Mouse (Mus musculus) inflammation-experienced regulatory T-cells, adult 6 months (primary cell): ENCODE measurements around the gene Krt83. TPM values are rescaled to one million over a fixed set of nuclear protein-coding genes. Genes with fewer than 3 reads are reported as not detected.
A peak's percentile ranks its signal among the peaks of the same experiment; 100 is the strongest.

Source experiments
- ATAC-seq: one replicate; pipeline ENCODE4 v1.8.0; 2017
- polyA plus RNA-seq, 3 experiments: library from polyadenylated mRNA; unstranded; fragments of 100-300 nt; shearing (Covaris generic); gene quantifications; one replicate each; pipeline ENCODE4 v1.2.1; 2017

The Krt83 gene
- polyA plus RNA-seq, 3 experiments from 2014 or later = 5.2 to 26.1 (median 13.0) TPM

GRCm38 (mm10) chr15:101472952-101473528 lies 18.3 kb downstream of the Krt83 start, which contains the start of gene Krt86:
TSS of gene Krt86 (plus strand) at chr15:101473478.
- no peak for ATAC-seq

DNA sequence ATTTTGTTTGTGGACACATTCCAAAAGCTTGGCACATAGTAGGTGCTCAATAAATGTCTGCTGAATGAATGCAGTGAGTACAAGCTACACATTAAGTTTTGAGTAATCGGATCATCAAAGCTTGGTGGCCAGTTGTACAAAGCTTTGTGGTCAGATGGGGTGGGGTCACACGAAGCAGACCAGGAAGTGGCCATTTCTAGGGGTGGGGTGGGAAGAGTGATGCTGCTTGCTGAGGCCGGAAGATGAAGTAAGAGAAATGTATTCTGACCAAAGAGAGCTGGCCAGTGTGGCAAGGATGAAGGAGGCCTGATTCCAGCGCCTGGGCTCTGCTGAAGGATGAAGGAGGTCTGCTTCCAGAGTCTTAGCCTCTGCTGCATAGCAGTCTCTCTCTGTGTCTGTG lies 22.2 kb downstream of the Krt83 start:
- ATAC-seq = no peak

GRCm38 (mm10) chr15:101463651-101464050 lies 27.7 kb downstream of the Krt83 start, which contains the start of gene Krt81:
TSS of gene Krt81 (minus strand) at chr15:101463751.
- ATAC-seq = no peak

DNA sequence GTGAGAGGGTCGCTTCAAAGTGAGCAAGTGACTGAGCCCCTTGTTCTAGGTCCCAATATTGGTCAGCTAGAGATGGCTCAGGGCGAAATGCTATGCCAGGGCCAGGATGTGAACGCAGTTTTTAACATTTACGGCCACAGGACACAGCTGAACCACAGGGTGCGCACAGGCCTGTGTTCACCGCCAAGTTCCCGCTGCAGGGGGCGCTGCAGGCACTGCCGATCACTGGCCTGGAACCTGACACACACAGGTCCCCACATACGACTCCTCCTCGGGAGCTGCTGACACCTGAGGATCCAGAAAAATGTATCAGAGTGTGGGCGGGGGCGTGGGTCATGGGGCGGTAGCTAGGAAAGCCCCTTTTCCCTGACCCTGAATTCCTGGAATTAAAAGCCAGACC lies 32.0 kb downstream of the Krt83 start:
- ATAC-seq = no peak

- no peak for ATAC-seq
Observed at GRCm38 (mm10) chr15:101458361-101458930, 32.9 kb downstream of the Krt83 start.

DNA sequence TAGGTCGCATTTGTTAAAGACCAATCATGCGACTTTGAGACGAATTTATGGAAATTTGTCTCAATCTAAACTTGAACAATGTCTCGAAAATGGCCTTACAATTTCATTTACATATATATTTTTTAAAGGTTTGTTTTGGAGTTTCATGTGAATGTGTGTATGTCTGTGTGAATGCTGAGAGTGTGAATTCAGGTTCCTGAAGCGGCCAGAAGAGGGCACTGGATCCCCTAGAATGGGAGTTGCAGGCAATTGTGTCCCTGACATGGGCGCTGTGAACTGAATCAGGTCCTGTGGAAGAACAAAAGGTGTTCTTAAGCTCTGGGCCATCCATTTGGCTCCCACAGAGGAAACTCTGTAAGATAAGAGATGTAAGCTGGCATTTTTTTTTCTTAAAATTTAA lies 35.4 kb downstream of the Krt83 start:
- ATAC-seq = no peak

GRCm38 (mm10) chr15:101455292-101455691 lies 36.0 kb downstream of the Krt83 start:
- no peak for ATAC-seq

- ATAC-seq = no peak
Observed at GRCm38 (mm10) chr15:101454774-101455173, 36.5 kb downstream of the Krt83 start.

DNA sequence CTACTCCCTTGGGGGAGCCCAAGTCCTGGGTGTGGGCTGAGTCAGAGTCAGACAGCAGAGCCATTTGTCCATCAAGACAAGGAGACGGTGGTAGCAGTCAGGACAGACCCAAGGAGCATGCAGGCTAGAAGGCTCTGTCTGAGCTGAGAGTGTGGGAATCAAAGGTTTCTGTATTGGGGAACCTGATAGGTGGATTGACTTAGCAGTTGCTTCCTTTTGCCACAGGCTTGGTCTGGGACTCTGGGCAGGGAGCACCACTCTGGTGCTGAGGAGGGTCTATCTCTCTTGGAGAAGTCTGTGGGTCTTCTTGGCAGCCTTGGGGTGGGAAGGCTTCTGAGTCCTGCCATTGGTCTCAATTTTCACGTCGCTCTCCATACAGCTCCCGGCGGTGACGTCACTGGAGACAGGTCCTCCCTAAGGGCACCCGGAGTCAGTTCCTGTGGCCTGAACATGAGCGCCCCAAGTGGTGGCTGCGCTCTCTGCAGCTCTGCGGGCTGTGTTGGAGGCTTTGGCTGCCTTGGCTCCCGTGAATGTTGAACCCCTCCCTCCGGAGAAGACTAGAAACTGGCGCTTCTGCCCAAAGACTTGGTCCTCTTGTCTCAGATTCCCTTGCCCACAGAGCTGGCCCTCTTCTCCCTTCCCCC lies 38.1 kb downstream of the Krt83 start:
- peak; percentile 38 for ATAC-seq

GRCm38 (mm10) chr15:101447444-101447843 lies 43.9 kb downstream of the Krt83 start, which contains the start of gene Krt88:
TSS of gene Krt88 (plus strand) at chr15:101447744.
- no peak for ATAC-seq

DNA sequence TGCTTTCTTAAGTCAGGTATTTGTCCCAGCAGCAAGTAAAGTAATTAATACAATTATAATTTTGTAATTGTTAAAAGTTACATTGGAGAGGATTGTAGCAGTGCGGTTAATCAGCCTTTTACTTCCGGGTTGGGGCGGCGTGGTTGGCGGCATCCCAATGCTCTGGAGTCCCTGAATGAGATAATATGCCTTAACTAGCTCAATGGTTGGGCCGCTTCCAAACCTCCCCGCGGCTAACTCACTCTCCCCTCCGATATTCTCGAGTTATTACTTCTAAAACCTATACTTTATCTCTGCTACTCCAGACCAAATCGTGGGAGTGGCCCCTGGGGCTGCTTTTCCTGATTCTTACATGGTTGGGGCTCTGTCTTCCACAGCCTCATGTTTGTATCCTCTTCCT lies 44.7 kb downstream of the Krt83 start:
- no peak for ATAC-seq

- ATAC-seq = no peak
Observed at GRCm38 (mm10) chr15:101440837-101441236, 50.5 kb downstream of the Krt83 start.

- ATAC-seq = no peak
Observed at GRCm38 (mm10) chr15:101438555-101438954, 52.8 kb downstream of the Krt83 start, which contains the start of gene Krt87. TSS of gene Krt87 (minus strand) at chr15:101438804.

GRCm38 (mm10) chr15:101436611-101437010 lies 54.7 kb downstream of the Krt83 start:
- ATAC-seq = no peak

Other genes with a start within 250 kb of the Krt83 start
- gene Nr4a1, start 237.2 kb downstream of the Krt83 start, polyA plus RNA-seq = 10 to 100 TPM; 46.4 to 73.4 (median 68.3) TPM
- gene Atg101, start 207.2 kb downstream of the Krt83 start, polyA plus RNA-seq = 10 to 100 TPM; 39.9 to 53.6 (median 47.8) TPM
- gene 6030408B16Rik, start 198.3 kb downstream of the Krt83 start, polyA plus RNA-seq = under 1 TPM in 1 of 3 experiments, not detected in 2; 0.70 TPM
- under 1 TPM in 1 of 3 experiments, not detected in 2; 0.16 TPM for gene Krt80, start 121.3 kb downstream of the Krt83 start, polyA plus RNA-seq
- gene Krt7, start 80.5 kb downstream of the Krt83 start, polyA plus RNA-seq = under 1 TPM in 1 of 3 experiments, not detected in 2; 0.09 TPM
- gene Krt87, start 52.7 kb downstream of the Krt83 start, polyA plus RNA-seq = 1 to 10 TPM in 1 of 3 experiments, under 1 TPM in 2; 0.36 to 1.6 (median 0.87) TPM
- not detected for gene Krt88, start 43.8 kb downstream of the Krt83 start, polyA plus RNA-seq
- not detected for gene Krt81, start 27.8 kb downstream of the Krt83 start, polyA plus RNA-seq
- gene Krt86, start 18.0 kb downstream of the Krt83 start, polyA plus RNA-seq = under 1 TPM in 1 of 3 experiments, not detected in 2; 0.21 TPM
- gene Gm49425, start 25.7 kb upstream of the Krt83 start, polyA plus RNA-seq = not detected
- not detected for gene Krt84, start 41.3 kb upstream of the Krt83 start, polyA plus RNA-seq
- gene Krt82, start 59.2 kb upstream of the Krt83 start, polyA plus RNA-seq = not detected
- not detected for gene Krt90, start 71.4 kb upstream of the Krt83 start, polyA plus RNA-seq
- under 1 TPM in 1 of 3 experiments, not detected in 2; 0.11 TPM for gene Krt75, start 82.4 kb upstream of the Krt83 start, polyA plus RNA-seq
- not detected for gene Gm5414, start 136.7 kb upstream of the Krt83 start, polyA plus RNA-seq
- gene Gm5478, start 155.9 kb upstream of the Krt83 start, polyA plus RNA-seq = not detected
- under 1 TPM in 1 of 3 experiments, not detected in 2; 0.16 TPM for gene Krt6b, start 188.8 kb upstream of the Krt83 start, polyA plus RNA-seq
- gene Krt6a, start 202.8 kb upstream of the Krt83 start, polyA plus RNA-seq = not detected
- gene Krt5, start 221.4 kb upstream of the Krt83 start, polyA plus RNA-seq = not detected